Mouse (Mus musculus) cerebellum, adult (tissue): ENCODE data around the gene Lrrtm4.

Source experiments
- ATAC-seq: cut with Nextera tagmentation; 2 replicates; pipeline ENCODE4 v1.9.2; 2017; ENCODE audit warnings: mild to moderate bottlenecking, moderate library complexity, mixed read lengths; ENCODE audit not compliant: insufficient number of reproducible peaks, low FRiP score, low TSS enrichment

Lrrtm4 gene

GRCm38 (mm10) chr6:80018765-80019164, at the start of gene Lrrtm4:
Gene Lrrtm4, plus strand, starts transcription at chr6:80018877.
- ATAC-seq: peak; percentile 92

- ATAC-seq: no peak
Measured at GRCm38 (mm10) chr6:80019189-80019860, 648 bp downstream of the Lrrtm4 start.

GRCm38 (mm10) chr6:80019861-80020230, 1.2 kb downstream of the Lrrtm4 start:
- peak; percentile 57; the same call in 1 of the 2 replicates for ATAC-seq

GRCm38 (mm10) chr6:80056849-80057248, 38.2 kb downstream of the Lrrtm4 start:
- ATAC-seq: no peak

GRCm38 (mm10) chr6:80078001-80078400, 59.3 kb downstream of the Lrrtm4 start:
- no peak for ATAC-seq

GRCm38 (mm10) chr6:80079290-80079689, 60.6 kb downstream of the Lrrtm4 start:
- ATAC-seq: no peak

GRCm38 (mm10) chr6:80094909-80095308, 76.2 kb downstream of the Lrrtm4 start:
- ATAC-seq: no peak

- no peak for ATAC-seq
Measured at GRCm38 (mm10) chr6:80105343-80105742, 86.7 kb downstream of the Lrrtm4 start.

GRCm38 (mm10) chr6:80105843-80106242, 87.2 kb downstream of the Lrrtm4 start:
- ATAC-seq: no peak

GRCm38 (mm10) chr6:80126419-80126818, 107.7 kb downstream of the Lrrtm4 start:
- no peak for ATAC-seq

GRCm38 (mm10) chr6:80162585-80162984, 143.9 kb downstream of the Lrrtm4 start:
- no peak for ATAC-seq

- ATAC-seq: no peak
Measured at GRCm38 (mm10) chr6:80181916-80182315, 163.2 kb downstream of the Lrrtm4 start.

GRCm38 (mm10) chr6:80182353-80182752, 163.7 kb downstream of the Lrrtm4 start:
- ATAC-seq: no peak

- no peak for ATAC-seq
Measured at GRCm38 (mm10) chr6:80185489-80186113, 166.9 kb downstream of the Lrrtm4 start.

- ATAC-seq: no peak
Measured at GRCm38 (mm10) chr6:80186791-80187190, 168.1 kb downstream of the Lrrtm4 start.

GRCm38 (mm10) chr6:80209476-80209875, 190.8 kb downstream of the Lrrtm4 start:
- no peak for ATAC-seq

- no peak for ATAC-seq
Measured at GRCm38 (mm10) chr6:80210281-80210680, 191.6 kb downstream of the Lrrtm4 start.

GRCm38 (mm10) chr6:80261595-80261994, 242.9 kb downstream of the Lrrtm4 start:
- ATAC-seq: no peak

- ATAC-seq: no peak
Measured at GRCm38 (mm10) chr6:80263972-80264371, 245.3 kb downstream of the Lrrtm4 start.

- ATAC-seq: no peak
Measured at GRCm38 (mm10) chr6:80264584-80264983, 245.9 kb downstream of the Lrrtm4 start.

GRCm38 (mm10) chr6:80265746-80266145, 247.1 kb downstream of the Lrrtm4 start:
- ATAC-seq: no peak

- no peak for ATAC-seq
Measured at GRCm38 (mm10) chr6:80286968-80287367, 268.3 kb downstream of the Lrrtm4 start.
